Mouse (Mus musculus) liver, embryonic 15.5 days (tissue): ENCODE results near the gene Ankrd55. TPM values are rescaled to one million over a fixed set of nuclear protein-coding genes. Genes with fewer than 3 reads are reported as not detected.

Experiments
- ATAC-seq: fragments of 200-750 bp; cut with Nextera tagmentation; 2 replicates; pipeline ENCODE4 v1.8.0; 2017; ENCODE audit warnings: moderate number of reproducible peaks, mild to moderate bottlenecking, moderate library complexity; ENCODE audit not compliant: insufficient read depth
- H3K27ac ChIP-seq: fragments of 300-500 bp; sonication (generic); replicated peaks from 2 replicates; pipeline ENCODE4 v1.5.1; 2015; ENCODE audit warnings: mild to moderate bottlenecking, inconsistent platforms
- H3K27me3 ChIP-seq: fragments of 300-500 bp; sonication (generic); 2 replicates; pipeline ENCODE4 v1.6.1; 2015; ENCODE audit warnings: mild to moderate bottlenecking, inconsistent platforms
- H3K36me3 ChIP-seq: fragments of 300-500 bp; sonication (generic); replicated peaks from 2 replicates; pipeline ENCODE4 v1.6.1; 2015; ENCODE audit warnings: moderate library complexity, mild to moderate bottlenecking, inconsistent platforms
- H3K4me1 ChIP-seq: fragments of 300-500 bp; sonication (generic); replicated peaks from 2 replicates; pipeline ENCODE4 v1.6.1; 2015; ENCODE audit warnings: inconsistent platforms
- H3K4me2 ChIP-seq: fragments of 300-500 bp; sonication (generic); 2 replicates; pipeline ENCODE4 v1.6.1; 2015; ENCODE audit warnings: moderate library complexity, mild to moderate bottlenecking, inconsistent platforms
- H3K4me3 ChIP-seq: fragments of 300-500 bp; sonication (generic); replicated peaks from 2 replicates; pipeline ENCODE4 v1.5.1; 2015; ENCODE audit warnings: mild to moderate bottlenecking, inconsistent platforms
- H3K9ac ChIP-seq: fragments of 300-500 bp; sonication (generic); 2 replicates; pipeline ENCODE4 v1.6.1; 2015; ENCODE audit warnings: moderate library complexity, mild to moderate bottlenecking, inconsistent platforms
- H3K9me3 ChIP-seq: fragments of 300-500 bp; sonication (generic); replicated peaks from 2 replicates; pipeline ENCODE4 v1.6.1; 2016; ENCODE audit warnings: inconsistent platforms
- WGBS: fragments of 180-500 bp; shearing (Covaris S2); methylation state at CpG from one replicate; pipeline ENCODE4 v1.1.7; 2015; ENCODE audit warnings: mixed read lengths; ENCODE audit not compliant: insufficient replicate concordance; 5-methylcytosine and 5-hydroxymethylcytosine counted together
- polyA plus RNA-seq: library from polyadenylated mRNA; unstranded; fragments of >200 nt; fragmentation: Nextera tagmentation; extraction: Ambion mirVana; gene quantifications from 2 replicates; pipeline ENCODE4 v1.2.1, GENCODE M21; 2015

Ankrd55 gene
- polyA plus RNA-seq, 1 experiment from 2014 or later, result 0.08 TPM

- H3K27me3 ChIP-seq, result no peaks in the 10 kb centered on the region
- H3K9me3 ChIP-seq, result no peaks in the 10 kb centered on the region
- no peaks in the 10 kb centered on the region for H3K36me3 ChIP-seq
- H3K9ac ChIP-seq, result no peak overlapping the region
- no peak for ATAC-seq
- no peak overlapping the region for H3K4me3 ChIP-seq
- H3K4me1 ChIP-seq, result no peaks in the 10 kb centered on the region
- 58% methylated on average over 2 of the region's 2 CpGs for WGBS
- no peak overlapping the region for H3K4me2 ChIP-seq
- H3K27ac ChIP-seq, result no peak overlapping the region
These were observed 93.2 kb downstream of the Ankrd55 start for GRCm38 (mm10) chr13:112381476-112381875.

- Histone ChIP-seq H3K4me1 (no peaks in the 10 kb centered on the region), H3K27me3 (no peaks in the 10 kb centered on the region), H3K9ac (no peak overlapping the region), H3K36me3 (no peaks in the 10 kb centered on the region), H3K9me3 (no peaks in the 10 kb centered on the region), H3K27ac (no peak overlapping the region), H3K4me2 (no peak overlapping the region), H3K4me3 (no peak overlapping the region)
- whole genome bisulfite sequencing, result 50% methylated on average over 4 of the region's 4 CpGs
- no peak for ATAC-seq
These were observed 94.2 kb downstream of the Ankrd55 start for GRCm38 (mm10) chr13:112382457-112382856.

- no peak overlapping the region for H3K27ac ChIP-seq
- H3K27me3 ChIP-seq, result no peaks in the 10 kb centered on the region
- no peak overlapping the region for H3K9ac ChIP-seq
- no peak overlapping the region for H3K4me2 ChIP-seq
- no peaks in the 10 kb centered on the region for H3K9me3 ChIP-seq
- no peaks in the 10 kb centered on the region for H3K36me3 ChIP-seq
- no peak for ATAC-seq
- H3K4me3 ChIP-seq, result no peak overlapping the region
- no peaks in the 10 kb centered on the region for H3K4me1 ChIP-seq
- 68% methylated on average over 3 of the region's 3 CpGs for WGBS
These were observed 94.7 kb downstream of the Ankrd55 start for GRCm38 (mm10) chr13:112382956-112383355.

GRCm38 (mm10) chr13:112383941-112384659 is 95.8 kb downstream of the Ankrd55 start:
- 64% methylated on average over 11 of the region's 11 CpGs for WGBS
- Histone ChIP-seq H3K9ac (no peak overlapping the region), H3K27me3 (no peaks in the 10 kb centered on the region), H3K9me3 (no peaks in the 10 kb centered on the region), H3K27ac (no peak overlapping the region), H3K36me3 (no peaks in the 10 kb centered on the region), H3K4me3 (no peak overlapping the region), H3K4me2 (no peak overlapping the region), H3K4me1 (no peaks in the 10 kb centered on the region)
- ATAC-seq, result no peak

GRCm38 (mm10) chr13:112385040-112385439 is 96.8 kb downstream of the Ankrd55 start:
- Histone ChIP-seq H3K27ac (no peak overlapping the region), H3K36me3 (no peaks in the 10 kb centered on the region), H3K4me1 (no peaks in the 10 kb centered on the region), H3K9ac (no peak overlapping the region), H3K4me3 (no peak overlapping the region), H3K27me3 (no peaks in the 10 kb centered on the region), H3K4me2 (no peak overlapping the region), H3K9me3 (no peaks in the 10 kb centered on the region)
- WGBS, result 68% methylated on average over 9 of the region's 9 CpGs
- no peak for ATAC-seq

GRCm38 (mm10) chr13:112386494-112387075 is 98.3 kb downstream of the Ankrd55 start:
- Histone ChIP-seq H3K4me1 (no peaks in the 10 kb centered on the region), H3K9ac (no peak overlapping the region), H3K27ac (no peak overlapping the region), H3K9me3 (no peaks in the 10 kb centered on the region), H3K4me3 (no peak overlapping the region), H3K27me3 (no peaks in the 10 kb centered on the region), H3K4me2 (no peak overlapping the region), H3K36me3 (no peaks in the 10 kb centered on the region)
- no peak for ATAC-seq
- WGBS, result 37% methylated on average over 2 of the region's 2 CpGs

- ATAC-seq, result no peak
- no peaks in the 10 kb centered on the region for H3K27me3 ChIP-seq
- H3K4me3 ChIP-seq, result no peak overlapping the region
- no peak overlapping the region for H3K4me2 ChIP-seq
- 68% methylated on average over 5 of the region's 5 CpGs for WGBS
- no peaks in the 10 kb centered on the region for H3K4me1 ChIP-seq
- H3K36me3 ChIP-seq, result no peaks in the 10 kb centered on the region
- no peak overlapping the region for H3K27ac ChIP-seq
- H3K9me3 ChIP-seq, result no peaks in the 10 kb centered on the region
- H3K9ac ChIP-seq, result no peak overlapping the region
These were observed 99.0 kb downstream of the Ankrd55 start for GRCm38 (mm10) chr13:112387279-112387678.

GRCm38 (mm10) chr13:112388176-112388575 is 99.9 kb downstream of the Ankrd55 start:
- Histone ChIP-seq H3K4me2 (no peak overlapping the region), H3K9ac (no peak overlapping the region), H3K4me3 (no peak overlapping the region)

GRCm38 (mm10) chr13:112390206-112390605 is 102.0 kb downstream of the Ankrd55 start:
- H3K36me3 ChIP-seq, result no peaks in the 10 kb centered on the region
- no peak overlapping the region for H3K9ac ChIP-seq
- no peaks in the 10 kb centered on the region for H3K9me3 ChIP-seq
- no peak overlapping the region for H3K4me2 ChIP-seq
- H3K27me3 ChIP-seq, result no peaks in the 10 kb centered on the region
- ATAC-seq, result no peak
- H3K27ac ChIP-seq, result no peak overlapping the region
- WGBS, result 65% methylated on average over 1 of the region's 1 CpGs
- H3K4me1 ChIP-seq, result no peaks in the 10 kb centered on the region
- H3K4me3 ChIP-seq, result no peak overlapping the region

More at GRCm38 (mm10) chr13:112388176-112388575, 99.9 kb downstream of the Ankrd55 start:
- H3K36me3 ChIP-seq, result no peaks in the 10 kb centered on the region
- ATAC-seq, result no peak
- no peaks in the 10 kb centered on the region for H3K9me3 ChIP-seq
- H3K27me3 ChIP-seq, result no peaks in the 10 kb centered on the region
- no peak overlapping the region for H3K27ac ChIP-seq
- 74% methylated on average over 3 of the region's 3 CpGs for WGBS
- H3K4me1 ChIP-seq, result no peaks in the 10 kb centered on the region

GRCm38 (mm10) chr13:112391354-112391753 is 103.1 kb downstream of the Ankrd55 start:
- Histone ChIP-seq H3K4me1 (no peaks in the 10 kb centered on the region), H3K9me3 (no peaks in the 10 kb centered on the region), H3K36me3 (no peaks in the 10 kb centered on the region), H3K27me3 (no peaks in the 10 kb centered on the region), H3K9ac (no peak overlapping the region), H3K4me2 (no peak overlapping the region), H3K4me3 (no peak overlapping the region), H3K27ac (no peak overlapping the region)
- no peak for ATAC-seq
- WGBS, result 55% methylated on average over 3 of the region's 3 CpGs

GRCm38 (mm10) chr13:112393356-112393755 is 105.1 kb downstream of the Ankrd55 start:
- Histone ChIP-seq H3K4me2 (no peak overlapping the region), H3K27me3 (no peaks in the 10 kb centered on the region), H3K4me3 (no peak overlapping the region), H3K9ac (no peak overlapping the region), H3K36me3 (no peaks in the 10 kb centered on the region), H3K27ac (no peak overlapping the region), H3K9me3 (no peaks in the 10 kb centered on the region), H3K4me1 (no peaks in the 10 kb centered on the region)
- WGBS, result 58% methylated on average over 2 of the region's 2 CpGs
- no peak for ATAC-seq

- H3K4me3 ChIP-seq, result no peak overlapping the region
- H3K4me2 ChIP-seq, result no peak overlapping the region
- no peaks in the 10 kb centered on the region for H3K27me3 ChIP-seq
- no peaks in the 10 kb centered on the region for H3K4me1 ChIP-seq
- H3K36me3 ChIP-seq, result no peaks in the 10 kb centered on the region
- no peak overlapping the region for H3K27ac ChIP-seq
- WGBS, result 74% methylated on average over 9 of the region's 9 CpGs
- no peak for ATAC-seq
- H3K9ac ChIP-seq, result no peak overlapping the region
- no peaks in the 10 kb centered on the region for H3K9me3 ChIP-seq
These were observed 106.0 kb downstream of the Ankrd55 start for GRCm38 (mm10) chr13:112394271-112394670.
